8 mouse cellular contexts compared by ENCODE assay signal in the genomic region with DNA sequence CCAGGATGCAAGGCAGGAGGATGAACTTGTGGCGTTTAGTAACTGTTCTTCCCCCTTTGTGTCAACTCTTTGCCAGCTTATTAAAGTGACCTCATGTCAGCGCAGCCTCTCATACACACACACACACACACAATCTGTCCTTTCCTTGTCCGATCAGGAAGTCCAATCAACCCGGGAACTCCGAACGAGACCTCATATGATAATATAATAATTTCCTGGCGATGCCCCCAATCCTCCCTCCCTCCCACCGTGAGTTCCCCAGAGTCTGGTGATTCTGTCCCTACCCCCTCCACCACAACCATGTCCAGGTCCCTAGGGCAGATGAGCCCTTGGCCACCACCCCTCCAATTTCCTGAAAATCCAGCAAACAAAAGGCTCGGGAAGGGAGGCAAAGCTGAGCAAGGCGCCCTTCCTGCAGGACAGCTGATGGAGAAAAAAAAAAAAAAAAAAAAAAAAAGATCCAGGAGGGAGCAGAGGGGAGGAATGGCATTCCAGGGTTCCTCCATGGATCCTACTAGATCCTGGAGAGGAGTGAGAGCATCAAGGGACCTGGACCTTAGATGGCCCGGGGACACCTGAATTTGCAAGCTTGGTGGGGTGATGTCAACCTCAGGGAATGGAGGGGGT. TPM values are rescaled to one million over a fixed set of nuclear protein-coding genes. Genes with fewer than 3 reads are reported as not detected.
DNase-seq lines count a peak whose midpoint lies in the region; ATAC-seq and TF ChIP-seq lines count a peak whose summit lies in the region.

No protein-coding gene starts in this region.

- H3K4me1 ChIP-seq in megakaryocyte, embryonic 14.5 days = peaks cover 42% of the 10 kb centered on the region
- H3K4me1 ChIP-seq in embryonic facial prominence, embryonic 10.5 days = peaks cover 38% of the 10 kb centered on the region
- peaks cover 20% of the 10 kb centered on the region for H3K4me1 ChIP-seq in heart, embryonic 11.5 days (ENCODE audit: control insufficient read depth, insufficient read depth, low read length)
- peaks cover 10% of the 10 kb centered on the region for H3K4me1 ChIP-seq in kidney, postnatal 0 days (replicated peaks; ENCODE audit: insufficient read depth, low read length)

- peaks cover 5% of the 10 kb centered on the region for H3K9me3 ChIP-seq in megakaryocyte, embryonic 14.5 days
- H3K9me3 ChIP-seq in embryonic facial prominence, embryonic 10.5 days = no peaks in the 10 kb centered on the region
- H3K9me3 ChIP-seq in heart, embryonic 11.5 days (replicated peaks; ENCODE audit: control insufficient read depth, low read length) = no peaks in the 10 kb centered on the region
- H3K9me3 ChIP-seq in kidney, postnatal 0 days (replicated peaks; ENCODE audit: low read length) = no peaks in the 10 kb centered on the region

- H3K4me2 ChIP-seq in heart, embryonic 11.5 days = peak overlapping the region; percentile 87
- peak overlapping the region; percentile 81 for H3K4me2 ChIP-seq in kidney, postnatal 0 days (ENCODE audit: low read length)

- WGBS in embryonic facial prominence, embryonic 10.5 days = 2% methylated on average over 11 of the region's 11 CpGs
- WGBS in heart, embryonic 11.5 days (ENCODE audit: insufficient replicate concordance) = 2% methylated on average over 11 of the region's 11 CpGs
- WGBS in kidney, postnatal 0 days = under 1% methylated on average over 11 of the region's 11 CpGs

- DNase-seq in embryonic facial prominence, embryonic 10.5 days (ENCODE audit: low spot score) = peak; percentile 45
- DNase-seq in kidney, postnatal 0 days (ENCODE audit: low spot score) = peak; percentile 72
- DNase-seq in lung, postnatal 4 days = peak; percentile 74 to 83
- no peak for DNase-seq in right cerebral cortex, adult 18-20 months
- no peak for DNase-seq in thymus, postnatal 25 days

- H3K27me3 ChIP-seq in megakaryocyte, embryonic 14.5 days (replicated peaks) = peaks cover 38% of the 10 kb centered on the region
- no peaks in the 10 kb centered on the region for H3K27me3 ChIP-seq in embryonic facial prominence, embryonic 10.5 days (replicated peaks; ENCODE audit: low read depth, poor library complexity, severe bottlenecking)
- H3K27me3 ChIP-seq in heart, embryonic 11.5 days (ENCODE audit: control insufficient read depth, insufficient read depth, low read length) = no peaks in the 10 kb centered on the region
- H3K27me3 ChIP-seq in kidney, postnatal 0 days (ENCODE audit: insufficient read depth, low read length) = no peaks in the 10 kb centered on the region

- TF ChIP-seq CTCF in kidney, postnatal 0 days (IDR thresholded peaks at IDR 0.05; ENCODE audit: low read depth) = no peak

- peak overlapping the region; percentile 93 for H3K4me3 ChIP-seq in megakaryocyte, embryonic 14.5 days (replicated peaks)
- H3K4me3 ChIP-seq in embryonic facial prominence, embryonic 10.5 days = peak overlapping the region; percentile 57
- H3K4me3 ChIP-seq in heart, embryonic 11.5 days (ENCODE audit: low read depth, low read length) = peak overlapping the region; percentile 48
- peak overlapping the region; percentile 34 for H3K4me3 ChIP-seq in kidney, postnatal 0 days (replicated peaks; ENCODE audit: low read depth, low read length)

- ATAC-seq in megakaryocyte, adult 5-6 weeks (ENCODE audit: poor library complexity, severe bottlenecking) = no peak
- ATAC-seq in heart, embryonic 11.5 days (replicated peaks; ENCODE audit: insufficient number of reproducible peaks, low FRiP score, low TSS enrichment) = peak; percentile 11; the same call in 1 of the 2 replicates
- ATAC-seq in kidney, postnatal 0 days (replicated peaks; ENCODE audit: low FRiP score, low read depth) = peak; percentile 35

- peak overlapping the region; percentile 83 for H3K9ac ChIP-seq in heart, embryonic 11.5 days (ENCODE audit: low read depth, low read length)
- peak overlapping the region; percentile 59 for H3K9ac ChIP-seq in kidney, postnatal 0 days (ENCODE audit: low read depth, low read length)

- no peaks in the 10 kb centered on the region for H3K36me3 ChIP-seq in megakaryocyte, embryonic 14.5 days (replicated peaks; ENCODE audit: low read length)
- no peaks in the 10 kb centered on the region for H3K36me3 ChIP-seq in embryonic facial prominence, embryonic 10.5 days (replicated peaks)
- H3K36me3 ChIP-seq in heart, embryonic 11.5 days (ENCODE audit: control insufficient read depth, insufficient read depth, low read length) = no peaks in the 10 kb centered on the region
- H3K36me3 ChIP-seq in kidney, postnatal 0 days (ENCODE audit: insufficient read depth, low read length) = no peaks in the 10 kb centered on the region

- peak overlapping the region; percentile 87 for H3K27ac ChIP-seq in embryonic facial prominence, embryonic 10.5 days (replicated peaks)
- H3K27ac ChIP-seq in heart, embryonic 11.5 days (ENCODE audit: low read depth, low read length) = peak overlapping the region; percentile 85
- H3K27ac ChIP-seq in kidney, postnatal 0 days = peak overlapping the region; percentile 91

RNA-seq across cellular contexts. Expression of a gene that starts 5.4 kb away (rescaled TPM):
- polyA plus RNA-seq in megakaryocyte, embryonic 14.5 days (2012; ENCODE audit: insufficient read depth, low replicate concordance) = 2.5 and 6.4 TPM in 2 replicates
- 12.8 and 13.4 TPM in 2 replicates for total RNA-seq in megakaryocyte, adult 5-6 weeks (2015)
- 20.9 and 21.6 TPM in 2 replicates for total RNA-seq in megakaryocyte, adult 5-6 weeks (2017)
- polyA plus RNA-seq in embryonic facial prominence, embryonic 10.5 days (2016; fragmentation: Nextera tagmentation; extraction: Ambion mirVana) = 12.6 and 13.4 TPM in 2 replicates
- 5.1 and 5.6 TPM in 2 replicates for polyA plus RNA-seq in heart, embryonic 11.5 days (2014; fragmentation: Nextera tagmentation; extraction: Ambion mirVana)
- 11.8 and 12.0 TPM in 2 replicates for polyA plus RNA-seq in kidney, postnatal 0 days (2015; fragmentation: Nextera tagmentation; extraction: Ambion mirVana)

RNA-seq across cellular contexts. Expression of a gene that starts 11.1 kb away (rescaled TPM):
- not detected in 2 replicates for polyA plus RNA-seq in megakaryocyte, embryonic 14.5 days (2012; ENCODE audit: insufficient read depth, low replicate concordance)
- 0.16 TPM in 1 of 2 replicates, not detected in the other for total RNA-seq in megakaryocyte, adult 5-6 weeks (2015)
- total RNA-seq in megakaryocyte, adult 5-6 weeks (2017) = not detected in 2 replicates
- polyA plus RNA-seq in embryonic facial prominence, embryonic 10.5 days (2016; fragmentation: Nextera tagmentation; extraction: Ambion mirVana) = 53.6 and 56.8 TPM in 2 replicates
- polyA plus RNA-seq in heart, embryonic 11.5 days (2014; fragmentation: Nextera tagmentation; extraction: Ambion mirVana) = 27.3 and 35.6 TPM in 2 replicates
- 38.1 and 40.5 TPM in 2 replicates for polyA plus RNA-seq in kidney, postnatal 0 days (2015; fragmentation: Nextera tagmentation; extraction: Ambion mirVana)

RNA-seq across cellular contexts. Expression of a gene that starts 24.6 kb away (rescaled TPM):
- 35.0 and 68.0 TPM in 2 replicates for polyA plus RNA-seq in megakaryocyte, embryonic 14.5 days (2012; ENCODE audit: insufficient read depth, low replicate concordance)
- 4.1 and 4.2 TPM in 2 replicates for total RNA-seq in megakaryocyte, adult 5-6 weeks (2015)
- 2.1 and 2.9 TPM in 2 replicates for total RNA-seq in megakaryocyte, adult 5-6 weeks (2017)
- 73.1 and 76.2 TPM in 2 replicates for polyA plus RNA-seq in embryonic facial prominence, embryonic 10.5 days (2016; fragmentation: Nextera tagmentation; extraction: Ambion mirVana)
- 36.7 and 41.1 TPM in 2 replicates for polyA plus RNA-seq in heart, embryonic 11.5 days (2014; fragmentation: Nextera tagmentation; extraction: Ambion mirVana)
- polyA plus RNA-seq in kidney, postnatal 0 days (2015; fragmentation: Nextera tagmentation; extraction: Ambion mirVana) = 74.8 and 75.6 TPM in 2 replicates

RNA-seq across cellular contexts. Expression of a gene that starts 31.3 kb away (rescaled TPM):
- polyA plus RNA-seq in megakaryocyte, embryonic 14.5 days (2012; ENCODE audit: insufficient read depth, low replicate concordance) = 163 and 271 TPM in 2 replicates
- 71.9 and 97.1 TPM in 2 replicates for total RNA-seq in megakaryocyte, adult 5-6 weeks (2015)
- 158 and 222 TPM in 2 replicates for total RNA-seq in megakaryocyte, adult 5-6 weeks (2017)
- polyA plus RNA-seq in embryonic facial prominence, embryonic 10.5 days (2016; fragmentation: Nextera tagmentation; extraction: Ambion mirVana) = 191 and 214 TPM in 2 replicates
- 92.0 and 96.9 TPM in 2 replicates for polyA plus RNA-seq in heart, embryonic 11.5 days (2014; fragmentation: Nextera tagmentation; extraction: Ambion mirVana)
- polyA plus RNA-seq in kidney, postnatal 0 days (2015; fragmentation: Nextera tagmentation; extraction: Ambion mirVana) = 68.0 and 77.7 TPM in 2 replicates

RNA-seq across cellular contexts. Expression of a gene that starts 44.3 kb away (rescaled TPM):
- 278 and 294 TPM in 2 replicates for polyA plus RNA-seq in megakaryocyte, embryonic 14.5 days (2012; ENCODE audit: insufficient read depth, low replicate concordance)
- 0.18 and 1.4 TPM in 2 replicates for total RNA-seq in megakaryocyte, adult 5-6 weeks (2015)
- total RNA-seq in megakaryocyte, adult 5-6 weeks (2017) = 0.24 and 0.59 TPM in 2 replicates
- polyA plus RNA-seq in embryonic facial prominence, embryonic 10.5 days (2016; fragmentation: Nextera tagmentation; extraction: Ambion mirVana) = 7.8 and 8.3 TPM in 2 replicates
- polyA plus RNA-seq in heart, embryonic 11.5 days (2014; fragmentation: Nextera tagmentation; extraction: Ambion mirVana) = 9.1 and 10.3 TPM in 2 replicates
- 11.4 and 12.8 TPM in 2 replicates for polyA plus RNA-seq in kidney, postnatal 0 days (2015; fragmentation: Nextera tagmentation; extraction: Ambion mirVana)

Comparison
In these comparisons a context has a peak if more than half of its experiments do, and no peak if none do; other contexts are left out.
1. H3K4me3 ChIP-seq: peak in every context shown above with its lines; median percentile 93 in megakaryocyte, embryonic 14.5 days; 57 in embryonic facial prominence, embryonic 10.5 days; 48 in heart, embryonic 11.5 days; 34 in kidney, postnatal 0 days.
2. DNase-seq: peak in embryonic facial prominence, embryonic 10.5 days (single experiment), kidney, postnatal 0 days (single experiment) and lung, postnatal 4 days (2 of 2); none in right cerebral cortex, adult 18-20 months (single experiment) and thymus, postnatal 25 days (single experiment).
3. RNA of a gene that starts 11.1 kb away (polyA plus RNA-seq): 53.6 to 56.8 TPM in embryonic facial prominence, embryonic 10.5 days, 38.1 to 40.5 TPM in kidney, postnatal 0 days and 27.3 to 35.6 TPM in heart, embryonic 11.5 days; not detected in megakaryocyte, embryonic 14.5 days; every median in the first group is over 10 times any median in the second.
4. Peak in every context shown above with its lines, with median percentiles within 50 percentile points of each other: H3K27ac ChIP-seq.